Mouse (Mus musculus) lung, adult 2 months (tissue): ENCODE data around the gene Bcan.

Experiments
- CTCF ChIP-seq: fragments of 200-500 bp; IDR thresholded peaks from 2 replicates; pipeline ENCODE4 v1.5.1; 2011; ENCODE audit warnings: mild to moderate bottlenecking, low read length, control low read depth; ENCODE audit not compliant: insufficient read depth
- POLR2A ChIP-seq: fragments of 200-500 bp; IDR thresholded peaks from 2 replicates; pipeline ENCODE4 v1.6.1; 2011; ENCODE audit warnings: low read depth, mild to moderate bottlenecking, control low read depth, low read length, borderline replicate concordance; ENCODE audit errors: extremely low read depth

GRCm38 (mm10) chr3:87947811-87948199 is 52.2 kb downstream of the Bcan start:
- TF ChIP-seq POLR2A (no peak), CTCF (no peak)
